Mouse (Mus musculus) heart, postnatal 0 days (tissue): ENCODE results near the gene Cdc14b. TPM values are rescaled to one million over a fixed set of nuclear protein-coding genes. Genes with fewer than 3 reads are reported as not detected.

ENCODE experiments used
- ATAC-seq: fragments of 200-750 bp; cut with Nextera tagmentation; 2 replicates; pipeline ENCODE4 v1.8.0; 2017; ENCODE audit warnings: low read depth, moderate number of reproducible peaks, moderate library complexity; ENCODE audit not compliant: insufficient read depth
- DNase-seq: peaks from one replicate; pipeline ENCODE4 v3.0.0-alpha.2; 2016; ENCODE audit warnings: low spot score
- H3K27ac ChIP-seq: fragments of 300-500 bp; sonication (generic); 2 replicates; pipeline ENCODE4 v1.5.1; 2014; ENCODE audit warnings: low read depth, mild to moderate bottlenecking
- H3K27me3 ChIP-seq: fragments of 300-500 bp; sonication (generic); 2 replicates; pipeline ENCODE4 v1.6.1; 2014; ENCODE audit warnings: low read length, mixed read lengths; ENCODE audit not compliant: control insufficient read depth, insufficient read depth
- H3K36me3 ChIP-seq: fragments of 300-500 bp; sonication (generic); replicated peaks from 2 replicates; pipeline ENCODE4 v1.6.1; 2014; ENCODE audit warnings: low read length, mixed read lengths; ENCODE audit not compliant: control insufficient read depth, insufficient read depth
- H3K4me1 ChIP-seq: fragments of 300-500 bp; sonication (generic); 2 replicates; pipeline ENCODE4 v1.6.1; 2014; ENCODE audit warnings: antibody characterized with exemption; ENCODE audit not compliant: control insufficient read depth, insufficient read depth
- H3K4me2 ChIP-seq: fragments of 300-500 bp; sonication (generic); 2 replicates; pipeline ENCODE4 v1.6.1; 2014; ENCODE audit warnings: low read depth, mild to moderate bottlenecking, low read length, moderate library complexity
- H3K4me3 ChIP-seq: fragments of 300-500 bp; sonication (generic); 2 replicates; pipeline ENCODE4 v1.5.1; 2014; ENCODE audit warnings: low read depth, low read length
- H3K9ac ChIP-seq: fragments of 300-500 bp; sonication (generic); replicated peaks from 2 replicates; pipeline ENCODE4 v1.6.1; 2014; ENCODE audit warnings: low read depth, low read length, mixed read lengths
- H3K9me3 ChIP-seq: fragments of 300-500 bp; sonication (generic); replicated peaks from 2 replicates; pipeline ENCODE4 v1.6.1; 2016; ENCODE audit warnings: low read length; ENCODE audit not compliant: control insufficient read depth
- CTCF ChIP-seq: IDR thresholded peaks from 2 replicates; pipeline ENCODE4 v1.5.1; 2016; ENCODE audit warnings: antibody characterized with exemption, control low read depth, low read depth
- EP300 ChIP-seq: IDR thresholded peaks from 2 replicates; pipeline ENCODE4 v1.6.1; 2016; ENCODE audit warnings: antibody characterized with exemption, low read depth
- WGBS: fragments of 180-500 bp; shearing (Covaris S2); extraction: QIAGEN DNeasy Blood & Tissue Kit; methylation state at CpG from one replicate; pipeline ENCODE4 v1.1.7; 2014; 5-methylcytosine and 5-hydroxymethylcytosine counted together
- polyA plus RNA-seq: library from polyadenylated mRNA; unstranded; fragments of >200 nt; fragmentation: Nextera tagmentation; extraction: Ambion mirVana; gene quantifications from 2 replicates; pipeline ENCODE4 v1.2.1, GENCODE M21; 2015
- total RNA-seq: library from RNA; depleted of rRNA; stranded (reverse); fragments of >200 nt; gene quantifications from 2 replicates; pipeline ENCODE4 v1.2.3, GENCODE M21; 2014; ENCODE audit warnings: low replicate concordance

The Cdc14b gene
- total and polyA plus RNA-seq, 2 experiments from 2014 or later, result 5.6 to 7.6 TPM

- no peak overlapping the region for H3K9ac ChIP-seq
- ATAC-seq (no peak), DNase-seq (no peak)
- H3K4me1 ChIP-seq, result no peaks in the 10 kb centered on the region
- no peak overlapping the region for H3K27ac ChIP-seq
- H3K27me3 ChIP-seq, result no peaks in the 10 kb centered on the region
- 0 out of 2 replicates have a peak, but pooled peaks cover 5% of the 10 kb centered on the region for H3K36me3 ChIP-seq
- TF ChIP-seq EP300, result no peak
- TF ChIP-seq CTCF, result no peak
- WGBS, result 87% methylated on average over 6 of the region's 6 CpGs
- no peak overlapping the region for H3K4me3 ChIP-seq
- H3K4me2 ChIP-seq, result no peak overlapping the region
- H3K9me3 ChIP-seq, result no peaks in the 10 kb centered on the region
Measured at GRCm38 (mm10) chr13:64208146-64208545, 66.9 kb downstream of the Cdc14b start.

DNA sequence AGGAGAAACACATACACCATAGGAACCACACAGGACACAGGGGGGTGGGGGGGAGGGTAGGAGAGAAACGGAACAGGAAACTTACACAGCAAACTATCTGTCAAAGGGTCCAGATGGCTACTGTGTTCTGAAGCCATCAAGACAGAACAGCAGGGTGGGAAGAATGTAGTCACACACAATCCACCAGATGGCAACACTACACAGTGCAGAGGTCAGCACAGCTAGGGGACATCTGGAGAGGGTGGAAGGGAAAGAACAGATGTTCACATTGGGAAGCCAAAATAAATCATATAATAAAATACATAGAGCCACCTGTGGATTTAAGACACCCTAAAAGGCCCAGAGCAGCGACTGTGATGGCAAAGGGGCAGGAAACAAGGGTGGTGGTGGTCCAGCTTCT is 69.9 kb downstream of the Cdc14b start:
- no peak overlapping the region for H3K4me3 ChIP-seq
- TF ChIP-seq EP300 (no peak), CTCF (peak; percentile 67)
- H3K4me1 ChIP-seq, result no peaks in the 10 kb centered on the region
- no peaks in the 10 kb centered on the region for H3K27me3 ChIP-seq
- DNase-seq (peak; percentile 38), ATAC-seq (peak; percentile 85)
- WGBS, result 50% methylated on average over 2 of the region's 2 CpGs
- H3K9me3 ChIP-seq, result no peaks in the 10 kb centered on the region
- no peak overlapping the region for H3K9ac ChIP-seq
- no peak overlapping the region for H3K4me2 ChIP-seq
- H3K27ac ChIP-seq, result no peak overlapping the region
- H3K36me3 ChIP-seq, result peaks cover 13% of the 10 kb centered on the region

- no peak overlapping the region for H3K9ac ChIP-seq
- H3K4me3 ChIP-seq, result no peak overlapping the region
- DNase-seq (no peak), ATAC-seq (peak; percentile 39)
- H3K4me1 ChIP-seq, result no peaks in the 10 kb centered on the region
- H3K27me3 ChIP-seq, result no peaks in the 10 kb centered on the region
- H3K27ac ChIP-seq, result no peak overlapping the region
- peaks cover 13% of the 10 kb centered on the region for H3K36me3 ChIP-seq
- TF ChIP-seq CTCF, result peak; percentile 53
- no peak for TF ChIP-seq EP300
- no peaks in the 10 kb centered on the region for H3K9me3 ChIP-seq
- 42% methylated on average over 2 of the region's 2 CpGs for WGBS
- no peak overlapping the region for H3K4me2 ChIP-seq
Measured at GRCm38 (mm10) chr13:64204726-64205125, 70.4 kb downstream of the Cdc14b start.

DNA sequence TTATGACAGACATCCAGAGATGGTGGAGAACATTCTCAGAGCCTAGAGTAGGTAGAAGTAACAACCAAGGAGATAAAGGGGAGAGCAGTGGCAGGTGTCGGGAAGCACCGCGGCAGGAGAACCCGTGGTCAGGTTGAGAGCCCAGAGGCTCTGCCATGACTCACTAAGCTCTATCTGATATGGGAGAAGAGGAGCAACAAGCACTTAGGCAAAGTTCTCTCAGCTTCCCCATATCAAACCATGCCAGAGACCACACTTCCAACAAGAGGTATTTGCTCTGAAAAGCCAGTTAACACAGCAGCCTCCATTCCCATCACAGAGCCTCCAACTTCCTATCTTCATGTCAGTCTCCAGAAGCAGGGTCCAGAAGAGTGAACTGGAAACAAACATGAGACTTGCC is 74.2 kb downstream of the Cdc14b start:
- H3K9ac ChIP-seq, result no peak overlapping the region
- TF ChIP-seq EP300, result no peak
- no peak for TF ChIP-seq CTCF
- no peak overlapping the region for H3K4me2 ChIP-seq
- no peaks in the 10 kb centered on the region for H3K9me3 ChIP-seq
- H3K27me3 ChIP-seq, result no peaks in the 10 kb centered on the region
- no peak for DNase-seq
- ATAC-seq, result no peak
- 70% methylated on average over 4 of the region's 4 CpGs for WGBS
- H3K36me3 ChIP-seq, result peaks cover 22% of the 10 kb centered on the region
- no peaks in the 10 kb centered on the region for H3K4me1 ChIP-seq
- no peak overlapping the region for H3K4me3 ChIP-seq
- no peak overlapping the region for H3K27ac ChIP-seq

GRCm38 (mm10) chr13:64198310-64198709 is 76.8 kb downstream of the Cdc14b start:
- H3K9me3 ChIP-seq, result no peaks in the 10 kb centered on the region
- ATAC-seq, result no peak
- no peaks in the 10 kb centered on the region for H3K4me1 ChIP-seq
- TF ChIP-seq CTCF (no peak), EP300 (no peak)
- H3K4me2 ChIP-seq, result no peak overlapping the region
- H3K27me3 ChIP-seq, result no peaks in the 10 kb centered on the region
- DNase-seq, result no peak
- peaks cover 25% of the 10 kb centered on the region for H3K36me3 ChIP-seq
- no peak overlapping the region for H3K27ac ChIP-seq
- no peak overlapping the region for H3K9ac ChIP-seq
- WGBS, result 90% methylated on average over 4 of the region's 4 CpGs
- no peak overlapping the region for H3K4me3 ChIP-seq

DNA sequence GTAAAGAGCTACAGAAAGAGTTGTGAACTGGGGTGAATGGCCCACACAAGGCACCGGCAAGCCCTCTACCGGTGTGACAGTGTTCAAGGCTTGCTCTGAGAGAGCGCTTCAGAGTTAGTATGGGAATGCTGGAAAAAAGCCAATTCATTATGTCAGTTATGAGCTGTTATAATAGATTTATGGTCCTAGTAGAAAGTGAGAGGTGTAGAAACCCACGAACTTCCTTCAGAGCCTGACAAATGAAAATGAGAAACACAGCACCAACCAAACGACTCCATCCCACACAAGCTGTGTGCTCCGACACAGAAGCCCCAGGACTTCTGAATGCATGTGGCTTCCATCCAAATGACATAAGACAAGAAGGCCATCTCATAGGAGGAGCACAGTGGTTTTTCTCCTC is 77.2 kb downstream of the Cdc14b start:
- DNase-seq (no peak), ATAC-seq (no peak)
- WGBS, result 82% methylated on average over 6 of the region's 6 CpGs
- Histone ChIP-seq H3K36me3 (peaks cover 25% of the 10 kb centered on the region), H3K4me3 (no peak overlapping the region), H3K4me2 (no peak overlapping the region), H3K4me1 (no peaks in the 10 kb centered on the region), H3K9ac (no peak overlapping the region), H3K27ac (no peak overlapping the region), H3K9me3 (no peaks in the 10 kb centered on the region), H3K27me3 (no peaks in the 10 kb centered on the region)
- TF ChIP-seq CTCF, result no peak
- no peak for TF ChIP-seq EP300
